Mouse (Mus musculus): Measurements from ENCODE around the gene Znrd1as. TPM values are rescaled to one million over a fixed set of nuclear protein-coding genes. Genes with fewer than 3 reads are reported as not detected.

Znrd1as gene
- polyA plus RNA-seq, 1 experiment from 2014 or later: 10.3 TPM

DNA sequence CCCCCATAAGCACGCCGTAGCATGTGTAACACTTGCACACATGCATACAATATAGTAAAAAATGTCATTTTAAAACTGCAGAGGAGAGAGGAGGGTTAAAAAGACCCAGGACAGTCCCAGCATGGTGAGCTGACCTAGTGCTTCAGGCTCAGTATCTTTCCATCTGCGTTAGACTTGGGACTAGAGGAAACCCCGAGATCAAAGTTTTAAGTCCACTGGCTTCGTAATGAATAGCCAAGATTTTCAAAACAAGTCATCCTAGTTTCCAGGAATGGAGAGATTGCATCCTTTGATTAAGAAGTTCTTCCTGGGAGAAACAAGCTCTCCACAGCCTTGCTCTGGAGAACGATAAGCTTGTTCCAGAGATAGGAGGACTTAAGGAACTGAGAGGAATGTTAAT, 49.8 kb downstream of the Znrd1as start:
- ChIA-PET POLR2A (interaction anchor here (1.1 kb wide), 1 partner anchor 38 kb away, joined by 3 read pairs; the partner anchor contains the start of gene Gabbr1), CTCF (interaction anchor here (0.9 to 1.7 kb wide), 2 partner anchors 11 to 93 kb away, joined by 3 to 5 read pairs; no protein-coding TSS in a partner anchor)
- H3K27me3 ChIP-seq: no peaks in the 10 kb centered on the region
- in situ Hi-C loops (cut with MboI; ENCODE audit: low pct_unique_long_range_greater_than_20kb): no loop called here
- TF ChIP-seq CTCF (IDR thresholded peaks at IDR 0.05): no peak
- no peak for DNase-seq (ENCODE audit: low read depth, low spot score)
- no peak for ATAC-seq

- TF ChIP-seq CTCF (IDR thresholded peaks at IDR 0.05): no peak
- ChIA-PET POLR2A (no interaction called here), CTCF (interaction anchor here (1.8 kb wide), 1 partner anchor 95 kb away, joined by 4 read pairs; no protein-coding TSS in a partner anchor)
- DNase-seq (ENCODE audit: low read depth, low spot score): no peak
- in situ Hi-C loops (cut with MboI; ENCODE audit: low pct_unique_long_range_greater_than_20kb): no loop called here
- no peaks in the 10 kb centered on the region for H3K27me3 ChIP-seq
- ATAC-seq: no peak
These were observed 51.2 kb downstream of the Znrd1as start for GRCm38 (mm10) chr17:37009460-37010042.

DNA sequence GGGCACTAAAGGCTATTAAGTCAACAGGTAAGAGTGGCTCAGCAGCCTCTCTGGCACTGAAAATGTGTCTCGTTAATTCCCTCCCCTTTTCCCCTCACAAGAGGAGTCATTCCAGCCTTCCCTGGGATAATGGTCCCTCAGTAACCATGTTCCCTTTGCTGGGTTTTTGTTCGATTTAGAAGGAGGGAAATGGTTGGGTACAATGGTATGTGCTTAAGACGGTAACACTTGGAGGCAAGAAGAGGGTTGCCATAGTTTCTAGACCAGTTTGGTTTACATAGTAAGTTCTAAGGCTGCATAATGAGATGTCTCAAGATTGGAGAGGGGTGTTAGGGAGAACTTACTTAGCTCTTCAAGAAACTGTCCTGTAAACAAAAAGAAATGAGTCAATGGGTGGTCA, 53.3 kb downstream of the Znrd1as start:
- CTCF ChIA-PET: no interaction called here
- in situ Hi-C loops (cut with MboI; ENCODE audit: low pct_unique_long_range_greater_than_20kb): no loop called here
- POLR2A ChIA-PET: no interaction called here
- DNase-seq (ENCODE audit: low read depth, low spot score) (no peak), ATAC-seq (no peak)
- TF ChIP-seq CTCF (IDR thresholded peaks at IDR 0.05): no peak
- no peaks in the 10 kb centered on the region for H3K27me3 ChIP-seq

- POLR2A ChIA-PET: no interaction called here
- H3K27me3 ChIP-seq: no peaks in the 10 kb centered on the region
- CTCF ChIA-PET: no interaction called here
- TF ChIP-seq CTCF (IDR thresholded peaks at IDR 0.05): no peak
- DNase-seq (ENCODE audit: low read depth, low spot score): no peak
- in situ Hi-C loops (cut with MboI; ENCODE audit: low pct_unique_long_range_greater_than_20kb): no loop called here
- no peak for ATAC-seq
These were observed 53.7 kb downstream of the Znrd1as start for GRCm38 (mm10) chr17:37012141-37012540.

Other genes starting within 250 kb of the Znrd1as start
- not detected for gene H2-M10.5, start 185.7 kb upstream of the Znrd1as start, polyA plus RNA-seq (2021)
- gene H2-M10.6, start 146.4 kb upstream of the Znrd1as start, polyA plus RNA-seq (2021): not detected
- 38.9 TPM for gene Trim26, start 121.5 kb upstream of the Znrd1as start, polyA plus RNA-seq (2021)
- gene Trim15, start 91.4 kb upstream of the Znrd1as start, polyA plus RNA-seq (2021): 0.31 TPM
- gene Trim10, start 89.0 kb upstream of the Znrd1as start, polyA plus RNA-seq (2021): 0.04 TPM
- gene Trim40, start 68.5 kb upstream of the Znrd1as start, polyA plus RNA-seq (2021): not detected
- not detected for gene Trim31, start 60.5 kb upstream of the Znrd1as start, polyA plus RNA-seq (2021)
- 0.45 TPM for gene Rnf39, start 15.7 kb upstream of the Znrd1as start, polyA plus RNA-seq (2021)
- gene Ppp1r11, start 6.9 kb upstream of the Znrd1as start, polyA plus RNA-seq (2021): 56.1 TPM
- gene Znrd1, start within 50 bp of the Znrd1as start, polyA plus RNA-seq (2021): 42.1 TPM
- gene 2410137M14Rik, start 22.6 kb downstream of the Znrd1as start, polyA plus RNA-seq (2021): not detected
- gene H2-M5, start 30.9 kb downstream of the Znrd1as start, polyA plus RNA-seq (2021): 0.28 TPM
- gene Zfp57, start 42.6 kb downstream of the Znrd1as start, polyA plus RNA-seq (2021): 36.3 TPM
- gene Mog, start 64.8 kb downstream of the Znrd1as start, polyA plus RNA-seq (2021): 0.10 TPM
- gene Gabbr1, start 87.4 kb downstream of the Znrd1as start, polyA plus RNA-seq (2021): 44.4 TPM
- gene Olfr90, start 129.9 kb downstream of the Znrd1as start, polyA plus RNA-seq (2021): not detected
- not detected for gene Olfr91, start 139.7 kb downstream of the Znrd1as start, polyA plus RNA-seq (2021)
- gene Olfr92, start 161.5 kb downstream of the Znrd1as start, polyA plus RNA-seq (2021): not detected
- gene Olfr93, start 202.9 kb downstream of the Znrd1as start, polyA plus RNA-seq (2021): not detected
- gene Ubd, start 235.3 kb downstream of the Znrd1as start, polyA plus RNA-seq (2021): 0.06 TPM
- gene Olfr94, start 242.4 kb downstream of the Znrd1as start, polyA plus RNA-seq (2021): not detected